Mouse (Mus musculus) ES-Bruce4 (cell line): ENCODE data around the gene Gm39115. TPM values are rescaled to one million over a fixed set of nuclear protein-coding genes. Genes with fewer than 3 reads are reported as not detected.
"Not testable (repeated sequence)": the region's sequence is repeated elsewhere in the genome, so short reads cannot be mapped to it uniquely, and the experiment has no call there.

Source experiments
- H3K27ac ChIP-seq: 2 replicates; pipeline ENCODE4 v1.5.1; 2012; ENCODE audit warnings: low read length, inconsistent platforms; ENCODE audit not compliant: insufficient read depth
- H3K27me3 ChIP-seq: 2 replicates; pipeline ENCODE4 v1.6.1; 2012; ENCODE audit warnings: mild to moderate bottlenecking, low read length, inconsistent platforms; ENCODE audit not compliant: control insufficient read depth, poor library complexity, insufficient read depth, severe bottlenecking
- H3K36me3 ChIP-seq: 2 replicates; pipeline ENCODE4 v1.6.1; 2012; ENCODE audit warnings: inconsistent platforms, mild to moderate bottlenecking, low read length, moderate library complexity; ENCODE audit not compliant: control insufficient read depth, poor library complexity, insufficient read depth, severe bottlenecking
- H3K4me1 ChIP-seq: one replicate; pipeline ENCODE4 v1.8.1; 2011; ENCODE audit warnings: low read length; ENCODE audit not compliant: control insufficient read depth, insufficient read depth
- H3K4me3 ChIP-seq: 2 replicates; pipeline ENCODE4 v1.5.1; 2011; ENCODE audit warnings: low read depth, mild to moderate bottlenecking, low read length
- H3K9ac ChIP-seq: 2 replicates; pipeline ENCODE4 v1.6.1; 2012; ENCODE audit warnings: low read depth, mild to moderate bottlenecking, inconsistent platforms; ENCODE audit not compliant: poor library complexity, severe bottlenecking
- H3K9me3 ChIP-seq: replicated peaks from 2 replicates; pipeline ENCODE4 v1.6.1; 2012; ENCODE audit warnings: mild to moderate bottlenecking, low read length, inconsistent platforms; ENCODE audit not compliant: control insufficient read depth, poor library complexity, insufficient read depth, severe bottlenecking
- CTCF ChIP-seq: IDR thresholded peaks from one replicate; pipeline ENCODE4 v1.8.1; 2011; ENCODE audit warnings: low read depth, low read length
- EP300 ChIP-seq: IDR thresholded peaks from 2 replicates; pipeline ENCODE4 v1.6.1; 2011; ENCODE audit warnings: low read depth, low read length; ENCODE audit not compliant: insufficient read depth
- POLR2A ChIP-seq: IDR thresholded peaks from one replicate; pipeline ENCODE4 v1.8.1; 2011; ENCODE audit warnings: low read length; ENCODE audit not compliant: insufficient read depth
- polyA plus RNA-seq: library from polyadenylated mRNA; stranded (reverse); fragments of >200 nt; gene quantifications from 2 replicates; pipeline ENCODE4 v1.2.4, GENCODE M21; 2011; ENCODE audit warnings: low read depth; ENCODE audit not compliant: missing spikeins, insufficient read depth, insufficient read length

The Gm39115 gene
- polyA plus RNA-seq, result not detected in 2 replicates

- H3K9me3 ChIP-seq, H3K4me1 ChIP-seq, H3K4me3 ChIP-seq, H3K27me3 ChIP-seq, H3K9ac ChIP-seq, H3K27ac ChIP-seq, H3K36me3 ChIP-seq: not testable (repeated sequence)
Measured at GRCm38 (mm10) chr7:142135934-142136333, at the start of gene Gm39115. Gm39115 (minus strand) TSS chr7:142136034.

DNA sequence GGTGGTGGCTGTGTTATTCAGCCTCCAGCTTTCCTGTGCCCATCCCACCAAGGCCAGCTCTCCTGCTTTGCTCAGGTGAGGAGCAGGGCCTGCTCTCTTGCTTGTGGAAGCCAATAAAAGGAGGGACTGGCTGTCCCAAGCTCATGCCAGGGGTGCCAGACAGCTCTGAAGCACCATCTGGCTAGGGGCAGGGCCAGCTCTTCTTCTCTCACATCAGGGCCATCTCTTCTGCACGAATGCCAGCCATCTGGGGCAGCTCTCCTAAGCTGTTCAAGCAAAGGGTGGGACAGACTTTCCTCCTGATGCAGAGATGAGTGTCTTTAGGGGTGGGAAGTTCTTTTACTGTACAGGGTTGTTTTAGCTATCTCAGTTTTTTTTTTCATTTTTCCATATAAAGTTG is 45.2 kb upstream of the Gm39115 start:
- TF ChIP-seq CTCF (no peak), POLR2A (no peak), EP300 (no peak)

GRCm38 (mm10) chr7:142178685-142179084 is 42.9 kb upstream of the Gm39115 start:
- Histone ChIP-seq H3K4me1 (no peaks in the 10 kb centered on the region), H3K9ac (no peak overlapping the region), H3K9me3 (no peaks in the 10 kb centered on the region; the same call in 1 of the 2 replicates), H3K27ac (no peak overlapping the region), H3K27me3 (no peaks in the 10 kb centered on the region), H3K36me3 (no peaks in the 10 kb centered on the region), H3K4me3 (no peak overlapping the region)
- no peak for TF ChIP-seq POLR2A
- no peak for TF ChIP-seq EP300
- TF ChIP-seq CTCF, result no peak

More for the DNA sequence above, 45.2 kb upstream of the Gm39115 start:
- Histone ChIP-seq H3K27me3 (no peaks in the 10 kb centered on the region), H3K9me3 (no peaks in the 10 kb centered on the region; the same call in 1 of the 2 replicates), H3K9ac (no peak overlapping the region), H3K27ac (no peak overlapping the region), H3K36me3 (no peaks in the 10 kb centered on the region), H3K4me1 (no peaks in the 10 kb centered on the region), H3K4me3 (no peak overlapping the region)

GRCm38 (mm10) chr7:142175905-142176304 is 40.1 kb upstream of the Gm39115 start, which contains the start of gene Krtap5-2:
Krtap5-2 (minus strand) TSS chr7:142176005.
- H3K4me3 ChIP-seq, H3K27ac ChIP-seq, H3K4me1 ChIP-seq, H3K36me3 ChIP-seq, H3K9ac ChIP-seq, H3K9me3 ChIP-seq, H3K27me3 ChIP-seq: not testable (repeated sequence)

- Histone ChIP-seq H3K9me3 (no peaks in the 10 kb centered on the region), H3K4me1 (no peaks in the 10 kb centered on the region), H3K36me3 (no peaks in the 10 kb centered on the region), H3K9ac (no peak overlapping the region), H3K4me3 (no peak overlapping the region), H3K27ac (no peak overlapping the region), H3K27me3 (no peaks in the 10 kb centered on the region)
- TF ChIP-seq POLR2A (no peak), CTCF (no peak), EP300 (no peak)
Measured at GRCm38 (mm10) chr7:142169836-142170235, 34.0 kb upstream of the Gm39115 start.

DNA sequence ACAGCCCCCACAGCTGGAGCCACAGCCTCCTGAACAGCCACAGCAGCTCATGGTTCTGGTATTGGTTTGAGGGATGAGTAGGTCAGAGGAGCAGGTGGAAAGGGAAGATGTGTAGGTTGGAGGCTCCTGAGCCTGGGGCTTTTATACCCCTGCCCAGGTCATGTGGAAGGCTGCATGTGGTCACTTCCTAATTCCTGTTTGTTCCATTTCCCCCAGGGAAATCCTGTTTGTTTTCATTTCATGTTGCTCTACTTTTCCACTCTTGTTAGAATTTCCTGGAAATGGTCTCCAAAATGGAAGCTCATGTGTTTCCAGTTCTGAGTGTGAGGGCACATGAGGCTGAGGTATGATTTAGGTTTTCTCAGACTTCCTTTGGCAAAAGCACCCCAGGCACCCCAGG is 29.8 kb upstream of the Gm39115 start, which contains the start of gene Gm4553:
Gene Gm4553 (minus strand): TSS at position 101 of the 400 bp plus-strand sequence.
- not testable (repeated sequence) for H3K4me1 ChIP-seq, H3K9me3 ChIP-seq, H3K27me3 ChIP-seq, H3K36me3 ChIP-seq, H3K9ac ChIP-seq, H3K4me3 ChIP-seq, H3K27ac ChIP-seq

DNA sequence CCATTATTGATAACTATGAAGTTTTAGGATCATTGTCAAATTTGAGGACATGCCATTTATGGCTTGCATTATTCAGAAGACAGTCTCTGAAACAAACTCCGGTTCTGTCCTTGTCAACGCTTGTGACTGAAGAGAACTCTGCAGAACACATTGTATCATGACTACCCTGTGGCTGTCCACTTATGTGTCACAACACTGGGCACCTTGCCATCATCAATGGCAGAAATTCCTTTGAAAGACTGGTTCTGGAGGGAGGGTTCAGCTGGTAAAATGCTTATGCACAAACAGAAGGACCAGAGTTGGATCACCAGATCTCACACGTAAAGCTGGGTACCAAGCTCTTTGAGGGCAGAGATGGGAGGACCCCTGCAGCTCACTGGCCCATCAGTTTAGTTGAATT is 23.5 kb upstream of the Gm39115 start:
- no peaks in the 10 kb centered on the region for H3K9me3 ChIP-seq
- no peaks in the 10 kb centered on the region for H3K27me3 ChIP-seq
- H3K4me1 ChIP-seq, result no peaks in the 10 kb centered on the region
- H3K27ac ChIP-seq, result no peak overlapping the region
- TF ChIP-seq EP300 (no peak), POLR2A (no peak), CTCF (no peak)
- H3K9ac ChIP-seq, result no peak overlapping the region
- no peaks in the 10 kb centered on the region for H3K36me3 ChIP-seq
- H3K4me3 ChIP-seq, result no peak overlapping the region

DNA sequence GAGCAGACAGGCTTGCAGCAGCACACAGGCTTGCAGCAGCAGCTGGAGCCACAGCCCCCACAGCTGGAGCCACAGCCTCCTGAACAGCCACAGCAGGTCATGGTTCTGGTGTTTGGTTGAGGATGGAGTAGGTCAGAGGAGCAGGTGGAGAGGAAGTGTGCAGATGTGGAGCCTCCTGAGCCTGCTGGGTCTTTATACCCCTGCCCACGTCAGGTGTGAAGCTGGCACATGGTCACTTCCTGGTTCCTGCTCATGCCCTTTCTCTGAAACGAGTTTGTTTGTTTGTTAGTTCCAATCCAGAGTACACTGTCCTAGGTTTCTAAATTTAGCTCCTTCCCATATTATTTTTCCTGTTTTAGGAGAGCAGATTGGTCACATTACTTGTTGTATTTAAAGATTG is 21.2 kb upstream of the Gm39115 start, which contains the start of gene Gm29735:
Gene Gm29735 (minus strand): TSS at position 101 of the 400 bp plus-strand sequence.
- not testable (repeated sequence) for H3K4me1 ChIP-seq, H3K4me3 ChIP-seq

More for the DNA sequence above, 21.2 kb upstream of the Gm39115 start, which contains the start of gene Gm29735:
- H3K9ac ChIP-seq, H3K36me3 ChIP-seq, H3K27ac ChIP-seq, H3K9me3 ChIP-seq, H3K27me3 ChIP-seq: not testable (repeated sequence)
